Mouse (Mus musculus) MN1 (cell line): ENCODE measurements around the gene Gm43302.
"Not testable (repeated sequence)": the region's sequence is repeated elsewhere in the genome, so short reads cannot be mapped to it uniquely, and the experiment has no call there.

Experiments used
- DNase-seq: peaks from one replicate; pipeline ENCODE4 v3.0.0-alpha.2; 2016; ENCODE audit warnings: low spot score

Gm43302 gene

DNA sequence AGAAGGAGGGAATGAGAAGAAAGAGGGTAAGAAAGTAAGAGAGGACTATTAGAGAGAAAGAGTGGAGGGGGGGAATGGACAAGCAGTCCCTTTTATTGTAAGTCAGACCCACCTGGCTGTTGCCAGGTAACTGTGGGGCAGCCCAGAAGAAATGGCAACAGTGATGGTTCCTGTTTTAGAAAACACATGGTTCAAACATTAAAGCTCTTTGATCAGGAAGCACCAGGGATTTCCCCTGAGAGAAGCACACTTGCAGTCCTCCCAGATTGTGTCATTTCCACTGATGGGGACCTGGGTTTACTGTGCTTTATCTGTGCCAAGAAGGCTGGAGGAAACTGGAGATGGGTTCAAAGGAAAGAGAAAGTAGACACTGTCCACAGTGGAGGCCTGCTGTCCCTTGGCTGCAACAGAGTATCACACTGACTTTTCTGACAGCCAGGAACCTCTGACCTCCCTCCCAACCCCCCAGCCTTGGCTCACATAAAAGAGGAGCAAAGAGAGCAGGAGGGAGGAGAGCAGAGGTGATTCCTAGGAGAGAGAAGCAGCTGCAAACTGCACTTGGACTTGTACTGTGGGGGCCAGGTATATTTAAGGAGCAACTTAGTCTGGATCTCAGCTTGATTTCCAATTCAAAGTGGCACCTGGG, 95.5 kb downstream of the Gm43302 start:
- DNase-seq, result not testable (repeated sequence)

DNA sequence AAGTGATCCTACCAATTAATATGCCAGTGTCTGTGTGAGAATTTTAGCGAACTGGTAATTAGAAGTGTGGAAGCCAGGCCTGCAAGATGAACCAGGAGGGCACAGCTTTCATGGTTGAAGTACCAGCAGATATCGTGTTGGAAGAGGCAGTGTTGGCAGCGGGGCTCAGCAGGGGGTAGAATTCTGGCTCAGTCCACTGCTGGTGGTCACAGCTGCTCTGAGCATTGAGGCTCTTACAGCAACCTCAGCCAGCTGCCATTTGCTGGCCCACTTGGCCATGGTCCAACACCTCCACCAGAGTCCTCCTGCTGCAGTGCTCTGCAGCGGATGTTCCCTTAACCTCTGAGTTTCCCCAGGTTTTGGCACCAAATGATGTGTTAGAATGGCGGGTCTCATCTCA, 97.2 kb downstream of the Gm43302 start:
- DNase-seq, result not testable (repeated sequence)

DNA sequence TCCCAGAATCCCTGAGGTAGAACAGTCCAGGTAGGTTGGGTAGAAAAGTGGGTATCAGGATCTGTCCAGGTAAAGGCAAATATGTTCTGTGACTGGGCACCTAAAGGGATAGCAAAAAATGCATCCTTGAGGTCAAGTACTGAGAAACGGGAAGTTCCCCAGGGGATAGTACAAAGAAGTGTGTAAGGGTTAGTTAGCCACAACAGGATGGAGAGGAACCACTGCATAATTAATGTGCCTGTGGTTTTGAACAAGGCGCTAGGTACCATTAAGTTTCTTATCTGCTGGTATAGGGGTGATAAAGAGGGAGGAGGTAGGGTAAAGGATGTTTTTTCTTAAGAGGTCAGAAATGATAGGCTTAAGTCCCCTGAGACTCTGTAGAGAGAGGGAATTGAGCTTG, 101.0 kb downstream of the Gm43302 start:
- DNase-seq, result not testable (repeated sequence)

DNA sequence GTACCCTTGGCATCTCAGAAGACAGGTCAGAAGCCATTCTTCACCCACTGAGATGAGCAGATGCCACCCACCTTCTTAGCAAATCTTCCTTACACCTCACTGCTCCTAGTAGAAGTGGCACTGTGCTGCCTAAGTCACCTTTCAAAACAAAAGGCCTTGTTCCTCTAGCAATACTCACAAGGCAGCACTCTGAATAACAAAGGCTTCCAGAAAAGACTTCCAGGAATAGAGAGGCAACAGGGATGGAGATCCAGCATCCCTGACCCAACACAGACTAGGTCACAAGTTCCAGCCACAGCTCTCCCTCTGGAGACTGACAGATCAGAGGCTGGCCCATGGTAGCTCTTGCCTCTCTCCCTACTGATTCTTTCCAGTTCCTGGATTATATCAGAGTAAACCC, 112.0 kb downstream of the Gm43302 start:
- no peak for DNase-seq
